Mouse (Mus musculus) lung, postnatal 10 days (tissue): ENCODE data around the gene Arhgap22.

ENCODE experiments used
- DNase-seq: peaks from one replicate; pipeline ENCODE4 v3.0.0; 2021

Gene Arhgap22

GRCm38 (mm10) chr14:33287920-33288319 lies 74.1 kb downstream of the Arhgap22 start:
- DNase-seq = no peak

- no peak for DNase-seq
Measured at GRCm38 (mm10) chr14:33290038-33290437, 76.2 kb downstream of the Arhgap22 start.

GRCm38 (mm10) chr14:33294488-33294887 lies 80.7 kb downstream of the Arhgap22 start:
- DNase-seq = no peak

GRCm38 (mm10) chr14:33296698-33297341 lies 83.0 kb downstream of the Arhgap22 start:
- no peak for DNase-seq

GRCm38 (mm10) chr14:33300591-33300990 lies 86.8 kb downstream of the Arhgap22 start:
- DNase-seq = no peak

- peak; percentile 81 for DNase-seq
Measured at GRCm38 (mm10) chr14:33303348-33303819, 89.6 kb downstream of the Arhgap22 start.

- DNase-seq = no peak
Measured at GRCm38 (mm10) chr14:33305645-33306281, 91.9 kb downstream of the Arhgap22 start.

- no peak for DNase-seq
Measured at GRCm38 (mm10) chr14:33310719-33311118, 96.9 kb downstream of the Arhgap22 start.

GRCm38 (mm10) chr14:33312309-33312708 lies 98.5 kb downstream of the Arhgap22 start:
- DNase-seq = no peak

GRCm38 (mm10) chr14:33313624-33314023 lies 99.8 kb downstream of the Arhgap22 start:
- DNase-seq = peak; percentile 80

GRCm38 (mm10) chr14:33314160-33314559 lies 100.3 kb downstream of the Arhgap22 start:
- no peak for DNase-seq

GRCm38 (mm10) chr14:33315111-33315510 lies 101.3 kb downstream of the Arhgap22 start:
- DNase-seq = no peak

GRCm38 (mm10) chr14:33315771-33316170 lies 101.9 kb downstream of the Arhgap22 start:
- DNase-seq = peak; percentile 32

GRCm38 (mm10) chr14:33317946-33318345 lies 104.1 kb downstream of the Arhgap22 start:
- DNase-seq = peak; percentile 42

- DNase-seq = peak; percentile 87
Measured at GRCm38 (mm10) chr14:33319541-33320521, 106.0 kb downstream of the Arhgap22 start.

- DNase-seq = peak; percentile 24
Measured at GRCm38 (mm10) chr14:33320856-33321255, 107.0 kb downstream of the Arhgap22 start.

GRCm38 (mm10) chr14:33322661-33323088 lies 108.8 kb downstream of the Arhgap22 start:
- DNase-seq = peak; percentile 86

- no peak for DNase-seq
Measured at GRCm38 (mm10) chr14:33324556-33324955, 110.7 kb downstream of the Arhgap22 start.

GRCm38 (mm10) chr14:33328369-33328768 lies 114.5 kb downstream of the Arhgap22 start:
- no peak for DNase-seq

GRCm38 (mm10) chr14:33329297-33329805 lies 115.5 kb downstream of the Arhgap22 start:
- DNase-seq = no peak

GRCm38 (mm10) chr14:33330986-33331385 lies 117.2 kb downstream of the Arhgap22 start:
- DNase-seq = no peak

- no peak for DNase-seq
Measured at GRCm38 (mm10) chr14:33331627-33332026, 117.8 kb downstream of the Arhgap22 start.

GRCm38 (mm10) chr14:33333833-33334232 lies 120.0 kb downstream of the Arhgap22 start:
- no peak for DNase-seq
